Mouse (Mus musculus): Measurements from ENCODE around the gene Lmtk2. TPM values are rescaled to one million over a fixed set of nuclear protein-coding genes. Genes with fewer than 3 reads are reported as not detected.

Gene Lmtk2
- polyA plus RNA-seq, 1 experiment from 2014 or later, result 5.2 TPM

- Histone ChIP-seq H3K4me3 (ENCODE audit: low read depth, low read length) (no peak overlapping the region), H3K27me3 (ENCODE audit: control insufficient read depth, insufficient read depth, low read length) (no peaks in the 10 kb centered on the region), H3K9ac (ENCODE audit: low read depth, low read length) (no peak overlapping the region), H3K27ac (ENCODE audit: low read depth, low read length) (no peak overlapping the region), H3K4me2 (no peak overlapping the region), H3K9me3 (replicated peaks; ENCODE audit: control insufficient read depth, low read length) (no peaks in the 10 kb centered on the region), H3K4me1 (ENCODE audit: control insufficient read depth, insufficient read depth, low read length) (peaks cover 19% of the 10 kb centered on the region), H3K36me3 (ENCODE audit: control insufficient read depth, insufficient read depth, low read length) (no peaks in the 10 kb centered on the region)
- ATAC-seq (replicated peaks; ENCODE audit: insufficient number of reproducible peaks, low FRiP score, low TSS enrichment), result no peak
- WGBS (ENCODE audit: insufficient replicate concordance), result 49% methylated on average over 5 of the region's 5 CpGs
Measured at GRCm38 (mm10) chr5:144114970-144115627, 14.9 kb downstream of the Lmtk2 start.

DNA sequence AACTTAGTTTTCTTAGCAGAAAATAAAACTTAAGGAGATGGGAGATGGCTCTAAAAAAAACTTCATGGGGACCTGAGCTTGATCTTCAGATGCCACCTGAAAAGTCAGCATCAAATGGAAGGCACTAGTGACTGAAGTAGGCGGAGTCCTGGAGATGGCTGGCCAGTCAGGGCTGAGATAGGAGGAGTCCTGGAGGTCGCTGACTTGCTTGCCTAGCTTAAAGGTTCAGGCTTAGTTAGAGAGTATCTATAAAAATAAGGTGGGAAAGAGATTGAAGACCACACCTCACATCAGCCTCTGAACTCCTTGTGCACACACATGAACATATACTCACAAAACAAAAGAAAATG is 15.4 kb downstream of the Lmtk2 start:
- Histone ChIP-seq H3K4me1 (ENCODE audit: control insufficient read depth, insufficient read depth, low read length) (peaks cover 19% of the 10 kb centered on the region), H3K4me2 (no peak overlapping the region), H3K9me3 (replicated peaks; ENCODE audit: control insufficient read depth, low read length) (no peaks in the 10 kb centered on the region), H3K36me3 (ENCODE audit: control insufficient read depth, insufficient read depth, low read length) (no peaks in the 10 kb centered on the region), H3K27me3 (ENCODE audit: control insufficient read depth, insufficient read depth, low read length) (no peaks in the 10 kb centered on the region), H3K4me3 (ENCODE audit: low read depth, low read length) (no peak overlapping the region), H3K27ac (ENCODE audit: low read depth, low read length) (no peak overlapping the region), H3K9ac (ENCODE audit: low read depth, low read length) (no peak overlapping the region)
- no peak for ATAC-seq (replicated peaks; ENCODE audit: insufficient number of reproducible peaks, low FRiP score, low TSS enrichment)
- 40% methylated on average over 2 of the region's 2 CpGs for WGBS (ENCODE audit: insufficient replicate concordance)

GRCm38 (mm10) chr5:144118271-144118670 is 18.0 kb downstream of the Lmtk2 start:
- Histone ChIP-seq H3K9me3 (replicated peaks; ENCODE audit: control insufficient read depth, low read length) (no peaks in the 10 kb centered on the region), H3K27ac (ENCODE audit: low read depth, low read length) (no peak overlapping the region), H3K4me2 (no peak overlapping the region), H3K36me3 (ENCODE audit: control insufficient read depth, insufficient read depth, low read length) (no peaks in the 10 kb centered on the region), H3K27me3 (ENCODE audit: control insufficient read depth, insufficient read depth, low read length) (no peaks in the 10 kb centered on the region), H3K4me1 (ENCODE audit: control insufficient read depth, insufficient read depth, low read length) (peaks cover 26% of the 10 kb centered on the region), H3K9ac (ENCODE audit: low read depth, low read length) (no peak overlapping the region), H3K4me3 (ENCODE audit: low read depth, low read length) (no peak overlapping the region)
- ATAC-seq (replicated peaks; ENCODE audit: insufficient number of reproducible peaks, low FRiP score, low TSS enrichment), result no peak
- 90% methylated on average over 4 of the region's 4 CpGs for WGBS (ENCODE audit: insufficient replicate concordance)

DNA sequence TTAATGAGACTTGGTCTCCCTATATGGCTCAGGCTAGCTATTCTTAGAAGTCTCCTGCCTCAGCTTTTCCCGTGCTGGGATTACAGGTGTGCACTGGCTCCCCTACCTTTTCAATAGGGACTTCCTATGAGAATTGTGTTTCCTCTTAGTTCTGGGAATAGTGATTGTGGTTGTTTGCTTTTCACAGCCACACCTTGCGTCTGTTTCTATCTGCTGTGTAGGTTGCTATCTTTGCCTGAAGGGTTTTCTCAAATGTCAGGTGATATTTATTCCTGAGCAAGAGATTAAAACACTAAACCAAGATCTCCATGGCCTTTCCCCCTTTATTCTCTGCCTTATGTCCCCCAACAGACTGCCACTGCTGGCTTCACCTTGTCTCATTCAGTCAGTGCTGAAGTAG is 19.1 kb downstream of the Lmtk2 start:
- Histone ChIP-seq H3K27me3 (ENCODE audit: control insufficient read depth, insufficient read depth, low read length) (no peaks in the 10 kb centered on the region), H3K4me1 (ENCODE audit: control insufficient read depth, insufficient read depth, low read length) (peaks cover 26% of the 10 kb centered on the region), H3K27ac (ENCODE audit: low read depth, low read length) (no peak overlapping the region), H3K36me3 (ENCODE audit: control insufficient read depth, insufficient read depth, low read length) (no peaks in the 10 kb centered on the region), H3K4me3 (ENCODE audit: low read depth, low read length) (no peak overlapping the region), H3K9ac (ENCODE audit: low read depth, low read length) (no peak overlapping the region), H3K4me2 (no peak overlapping the region), H3K9me3 (replicated peaks; ENCODE audit: control insufficient read depth, low read length) (no peaks in the 10 kb centered on the region)
- ATAC-seq (replicated peaks; ENCODE audit: insufficient number of reproducible peaks, low FRiP score, low TSS enrichment), result no peak
- WGBS (ENCODE audit: insufficient replicate concordance), result 82% methylated on average over 2 of the region's 2 CpGs

GRCm38 (mm10) chr5:144121489-144121888 is 21.3 kb downstream of the Lmtk2 start:
- Histone ChIP-seq H3K9ac (ENCODE audit: low read depth, low read length) (no peak overlapping the region), H3K36me3 (ENCODE audit: control insufficient read depth, insufficient read depth, low read length) (no peaks in the 10 kb centered on the region), H3K27me3 (ENCODE audit: control insufficient read depth, insufficient read depth, low read length) (no peaks in the 10 kb centered on the region), H3K4me3 (ENCODE audit: low read depth, low read length) (no peak overlapping the region), H3K9me3 (replicated peaks; ENCODE audit: control insufficient read depth, low read length) (no peaks in the 10 kb centered on the region), H3K27ac (ENCODE audit: low read depth, low read length) (no peak overlapping the region), H3K4me2 (no peak overlapping the region), H3K4me1 (ENCODE audit: control insufficient read depth, insufficient read depth, low read length) (peaks cover 20% of the 10 kb centered on the region)
- no peak for ATAC-seq (replicated peaks; ENCODE audit: insufficient number of reproducible peaks, low FRiP score, low TSS enrichment)

DNA sequence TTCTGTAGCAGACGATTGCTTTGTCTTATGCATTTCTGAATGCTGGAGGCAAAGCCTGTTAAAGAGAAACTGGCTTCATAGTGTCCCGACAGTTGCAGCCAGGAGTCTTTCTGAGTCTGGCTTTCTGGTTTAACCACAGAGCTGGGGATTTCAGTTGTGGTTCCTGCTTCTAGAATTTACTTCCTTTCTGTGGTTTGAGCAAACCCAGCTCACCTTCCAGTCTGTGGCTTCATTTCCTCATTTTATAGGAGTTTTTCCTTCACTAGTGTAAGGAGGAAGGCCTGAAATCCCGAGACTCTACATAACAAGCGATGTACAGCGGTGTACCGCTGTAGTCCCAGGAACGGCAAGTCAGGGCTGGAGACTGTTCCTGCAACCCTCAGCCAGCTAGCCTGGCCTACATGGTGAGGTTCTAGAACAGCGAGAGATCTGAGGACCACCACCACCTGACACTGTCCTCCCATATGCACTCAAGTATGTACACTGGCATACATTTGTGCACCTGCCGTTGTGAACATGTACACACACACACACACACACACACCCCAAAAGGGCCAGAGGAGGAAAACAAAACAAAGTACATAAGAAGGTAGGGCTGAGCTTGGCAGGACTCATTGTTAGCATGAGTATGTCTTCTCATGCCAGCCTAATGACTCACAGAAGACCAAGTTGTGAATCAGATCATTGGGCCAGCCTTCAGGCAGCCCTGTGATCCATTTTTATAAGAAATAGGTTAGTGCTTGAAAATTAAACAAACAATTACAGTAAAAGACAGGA is 25.9 kb downstream of the Lmtk2 start:
- no peak overlapping the region for H3K4me2 ChIP-seq
- no peaks in the 10 kb centered on the region for H3K36me3 ChIP-seq (ENCODE audit: control insufficient read depth, insufficient read depth, low read length)
- no peak overlapping the region for H3K9ac ChIP-seq (ENCODE audit: low read depth, low read length)
- no peak overlapping the region for H3K4me3 ChIP-seq (ENCODE audit: low read depth, low read length)
- no peak for ATAC-seq (replicated peaks; ENCODE audit: insufficient number of reproducible peaks, low FRiP score, low TSS enrichment)
- no peak overlapping the region for H3K27ac ChIP-seq (ENCODE audit: low read depth, low read length)
- peaks cover 11% of the 10 kb centered on the region for H3K4me1 ChIP-seq (ENCODE audit: control insufficient read depth, insufficient read depth, low read length)
- H3K27me3 ChIP-seq (ENCODE audit: control insufficient read depth, insufficient read depth, low read length), result no peaks in the 10 kb centered on the region
- no peaks in the 10 kb centered on the region for H3K9me3 ChIP-seq (replicated peaks; ENCODE audit: control insufficient read depth, low read length)
- WGBS (ENCODE audit: insufficient replicate concordance), result 82% methylated on average over 9 of the region's 9 CpGs

- Histone ChIP-seq H3K27me3 (ENCODE audit: control insufficient read depth, insufficient read depth, low read length) (no peaks in the 10 kb centered on the region), H3K9ac (ENCODE audit: low read depth, low read length) (no peak overlapping the region), H3K9me3 (replicated peaks; ENCODE audit: control insufficient read depth, low read length) (no peaks in the 10 kb centered on the region), H3K4me3 (ENCODE audit: low read depth, low read length) (no peak overlapping the region), H3K27ac (ENCODE audit: low read depth, low read length) (no peak overlapping the region), H3K4me2 (no peak overlapping the region), H3K36me3 (ENCODE audit: control insufficient read depth, insufficient read depth, low read length) (peaks cover 7% of the 10 kb centered on the region; the same call in 1 of the 2 replicates), H3K4me1 (ENCODE audit: control insufficient read depth, insufficient read depth, low read length) (no peaks in the 10 kb centered on the region)
- WGBS (ENCODE audit: insufficient replicate concordance), result 86% methylated on average over 5 of the region's 5 CpGs
- ATAC-seq (replicated peaks; ENCODE audit: insufficient number of reproducible peaks, low FRiP score, low TSS enrichment), result no peak
Measured at GRCm38 (mm10) chr5:144143531-144143930, 43.3 kb downstream of the Lmtk2 start.

GRCm38 (mm10) chr5:144146898-144147297 is 46.7 kb downstream of the Lmtk2 start:
- no peaks in the 10 kb centered on the region for H3K9me3 ChIP-seq (replicated peaks; ENCODE audit: control insufficient read depth, low read length)
- no peak overlapping the region for H3K4me2 ChIP-seq
- no peak overlapping the region for H3K4me3 ChIP-seq (ENCODE audit: low read depth, low read length)
- no peak for ATAC-seq (replicated peaks; ENCODE audit: insufficient number of reproducible peaks, low FRiP score, low TSS enrichment)
- no peak overlapping the region for H3K9ac ChIP-seq (ENCODE audit: low read depth, low read length)
- peaks cover 3% of the 10 kb centered on the region; the same call in 1 of the 2 replicates for H3K4me1 ChIP-seq (ENCODE audit: control insufficient read depth, insufficient read depth, low read length)
- H3K36me3 ChIP-seq (ENCODE audit: control insufficient read depth, insufficient read depth, low read length), result peaks cover 7% of the 10 kb centered on the region; the same call in 1 of the 2 replicates
- H3K27me3 ChIP-seq (ENCODE audit: control insufficient read depth, insufficient read depth, low read length), result no peaks in the 10 kb centered on the region
- no peak overlapping the region for H3K27ac ChIP-seq (ENCODE audit: low read depth, low read length)

- 85% methylated on average over 4 of the region's 4 CpGs for WGBS (ENCODE audit: insufficient replicate concordance)
Measured at GRCm38 (mm10) chr5:144149530-144149929, 49.3 kb downstream of the Lmtk2 start.

More at GRCm38 (mm10) chr5:144149530-144149929, 49.3 kb downstream of the Lmtk2 start:
- H3K36me3 ChIP-seq (ENCODE audit: control insufficient read depth, insufficient read depth, low read length), result peaks cover 7% of the 10 kb centered on the region; the same call in 1 of the 2 replicates
- H3K4me3 ChIP-seq (ENCODE audit: low read depth, low read length), result no peak overlapping the region
- no peaks in the 10 kb centered on the region for H3K9me3 ChIP-seq (replicated peaks; ENCODE audit: control insufficient read depth, low read length)
- H3K27me3 ChIP-seq (ENCODE audit: control insufficient read depth, insufficient read depth, low read length), result no peaks in the 10 kb centered on the region
- no peak overlapping the region for H3K4me2 ChIP-seq
- no peak overlapping the region for H3K27ac ChIP-seq (ENCODE audit: low read depth, low read length)
- H3K9ac ChIP-seq (ENCODE audit: low read depth, low read length), result no peak overlapping the region
- no peak for ATAC-seq (replicated peaks; ENCODE audit: insufficient number of reproducible peaks, low FRiP score, low TSS enrichment)
- H3K4me1 ChIP-seq (ENCODE audit: control insufficient read depth, insufficient read depth, low read length), result peaks cover 3% of the 10 kb centered on the region; the same call in 1 of the 2 replicates

Data from heart, embryonic 11.5 days (tissue).